In the genomic region with DNA sequence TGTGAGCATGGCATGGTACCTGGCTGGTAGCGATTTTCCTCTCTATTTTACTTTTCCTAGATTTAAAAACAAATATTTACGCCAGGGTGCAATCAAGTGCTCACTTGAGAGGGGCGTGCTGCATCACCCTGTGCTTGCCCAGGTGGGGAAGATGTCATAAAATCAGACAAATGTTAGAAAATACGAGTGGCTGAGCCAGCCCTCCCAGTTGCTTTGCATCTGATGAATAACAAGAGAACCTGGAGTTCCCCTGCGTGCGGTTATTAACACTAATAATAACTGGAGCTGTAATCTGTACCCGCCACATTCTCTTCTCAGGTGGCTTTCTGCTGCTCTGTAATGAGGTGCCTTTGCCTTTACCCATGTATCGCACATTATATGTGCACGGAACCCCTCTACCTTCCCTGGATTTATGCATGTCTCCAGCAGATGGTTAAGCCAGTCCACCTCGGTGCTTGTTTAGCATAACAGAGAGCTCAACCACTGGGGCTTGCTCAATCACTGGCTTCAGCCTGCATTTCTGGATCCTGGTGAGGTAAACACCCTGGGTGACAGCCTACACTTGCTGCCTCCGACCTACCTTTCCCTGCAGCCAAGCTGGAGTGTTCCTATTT, we compare ENCODE assay signal across 9 mouse cellular contexts.
A peak's percentile ranks its signal among the peaks of the same experiment; 100 is the strongest.
DNase-seq lines count a peak whose midpoint lies in the region; ATAC-seq and TF ChIP-seq lines count a peak whose summit lies in the region.
"Had no signal": no experiment of that assay in that cellular context is flagged by ENCODE, and none has a peak within 500 bp of the region (broad histone marks: within the 10 kb centered on the region; RNA-seq: fewer than 3 reads in every experiment).

No protein-coding gene starts in this region.

- TF ChIP-seq CTCF in hindbrain, postnatal 0 days (IDR thresholded peaks at IDR 0.05; ENCODE audit: low read depth): no peak

- peak; percentile 17 for DNase-seq in embryo, embryonic 10 days (ENCODE audit: low spot score)
- no peak for DNase-seq in embryo, embryonic 9.5 days (ENCODE audit: extremely low spot score)
- peak; percentile 13 for DNase-seq in neural tube, embryonic 11.5 days (ENCODE audit: low spot score)
- no peak for DNase-seq in neural tube, embryonic 10.5 days (ENCODE audit: extremely low spot score, low spot score)
- no peak for DNase-seq in hindbrain, postnatal 0 days (ENCODE audit: low spot score)
- no peak for DNase-seq in thymus, adult 18-20 months
- no peak for DNase-seq in urinary bladder, postnatal 14 days (ENCODE audit: low spot score)
- DNase-seq: kidney, adult 18-20 months had no signal

- H3K27me3 ChIP-seq in neural tube, embryonic 11.5 days (ENCODE audit: control insufficient read depth, insufficient read depth, low read length): no peaks in the 10 kb centered on the region
- no peaks in the 10 kb centered on the region for H3K27me3 ChIP-seq in hindbrain, postnatal 0 days (ENCODE audit: insufficient read depth, low read length)
- H3K27me3 ChIP-seq in neural tube, embryonic 15.5 days (replicated peaks): no peaks in the 10 kb centered on the region

- peak overlapping the region; percentile 19; the same call in 1 of the 2 replicates for H3K4me2 ChIP-seq in neural tube, embryonic 11.5 days (ENCODE audit: low read depth)
- peak overlapping the region; percentile 49 for H3K4me2 ChIP-seq in hindbrain, postnatal 0 days (ENCODE audit: low read depth, low read length)
- H3K4me2 ChIP-seq in neural tube, embryonic 15.5 days: peak overlapping the region; percentile 47

- 0 out of 2 replicates have a peak overlapping the region, but pooled peaks have one; percentile 14 for H3K27ac ChIP-seq in neural tube, embryonic 11.5 days (ENCODE audit: low read depth, low read length)
- no peak overlapping the region for H3K27ac ChIP-seq in hindbrain, postnatal 0 days
- no peak overlapping the region for H3K27ac ChIP-seq in neural tube, embryonic 15.5 days (replicated peaks)

- H3K36me3 ChIP-seq in neural tube, embryonic 11.5 days (ENCODE audit: control insufficient read depth, insufficient read depth, low read length): no peaks in the 10 kb centered on the region
- no peaks in the 10 kb centered on the region for H3K36me3 ChIP-seq in hindbrain, postnatal 0 days (ENCODE audit: insufficient read depth, low read length)
- H3K36me3 ChIP-seq in neural tube, embryonic 15.5 days: no peaks in the 10 kb centered on the region

- no peaks in the 10 kb centered on the region for H3K9me3 ChIP-seq in neural tube, embryonic 11.5 days (ENCODE audit: control insufficient read depth, low read length)
- H3K9me3 ChIP-seq in hindbrain, postnatal 0 days (ENCODE audit: low read length): no peaks in the 10 kb centered on the region
- H3K9me3 ChIP-seq in neural tube, embryonic 15.5 days (replicated peaks): no peaks in the 10 kb centered on the region

- WGBS in neural tube, embryonic 11.5 days: 22% methylated on average over 11 of the region's 11 CpGs
- whole genome bisulfite sequencing in hindbrain, postnatal 0 days: 30% methylated on average over 11 of the region's 11 CpGs
- 20% methylated on average over 11 of the region's 11 CpGs for WGBS in neural tube, embryonic 15.5 days

- no peak overlapping the region for H3K4me3 ChIP-seq in neural tube, embryonic 11.5 days (ENCODE audit: low read depth, low read length)
- H3K4me3 ChIP-seq in hindbrain, postnatal 0 days (ENCODE audit: low read length): peak overlapping the region; percentile 21; the same call in 1 of the 2 replicates
- H3K4me3 ChIP-seq in neural tube, embryonic 15.5 days (replicated peaks): peak overlapping the region; percentile 16

- ATAC-seq in neural tube, embryonic 11.5 days (ENCODE audit: insufficient read depth, low FRiP score, low TSS enrichment): peak; percentile 45; the same call in 1 of the 2 replicates
- no peak for ATAC-seq in hindbrain, postnatal 0 days
- ATAC-seq in neural tube, embryonic 15.5 days (ENCODE audit: low FRiP score): no peak; the same call in 1 of the 2 replicates

- no peak overlapping the region for H3K9ac ChIP-seq in neural tube, embryonic 11.5 days (ENCODE audit: low read length)
- no peak overlapping the region for H3K9ac ChIP-seq in hindbrain, postnatal 0 days (replicated peaks; ENCODE audit: low read length)
- H3K9ac ChIP-seq in neural tube, embryonic 15.5 days (replicated peaks): no peak overlapping the region; the same call in 1 of the 2 replicates

- no peaks in the 10 kb centered on the region for H3K4me1 ChIP-seq in neural tube, embryonic 11.5 days (ENCODE audit: control insufficient read depth, insufficient read depth, low read length)
- H3K4me1 ChIP-seq in hindbrain, postnatal 0 days (ENCODE audit: insufficient read depth, low read length): no peaks in the 10 kb centered on the region
- H3K4me1 ChIP-seq in neural tube, embryonic 15.5 days: 0 out of 2 replicates have a peak, but pooled peaks cover 3% of the 10 kb centered on the region

Comparison
In these comparisons a context has a peak if more than half of its experiments do, and no peak if none do; other contexts are left out.
1. DNase-seq: peak in embryo, embryonic 10 days (single experiment) and neural tube, embryonic 11.5 days (single experiment); none in embryo, embryonic 9.5 days (single experiment), neural tube, embryonic 10.5 days (single experiment), hindbrain, postnatal 0 days (single experiment), thymus, adult 18-20 months (0 of 2) and urinary bladder, postnatal 14 days (single experiment).
2. Peak in every context shown above with its lines, with median percentiles within 50 percentile points of each other: H3K4me2 ChIP-seq.